Mouse (Mus musculus) kidney, adult 2 months (tissue): ENCODE measurements around the gene Sptbn1. TPM values are rescaled to one million over a fixed set of nuclear protein-coding genes. Genes with fewer than 3 reads are reported as not detected.

Experiments
- DNase-seq: peaks from one replicate; pipeline ENCODE4 v3.0.0; 2021
- H3K27ac ChIP-seq: fragments of 200-500 bp; 2 replicates; pipeline ENCODE4 v1.5.1; 2012; ENCODE audit warnings: low read depth, low read length, control low read depth, inconsistent platforms; ENCODE audit not compliant: insufficient read depth
- H3K27me3 ChIP-seq: fragments of 200-500 bp; replicated peaks from 2 replicates; pipeline ENCODE4 v1.6.1; 2012; ENCODE audit warnings: mild to moderate bottlenecking, moderate library complexity, low read length, inconsistent platforms; ENCODE audit not compliant: control insufficient read depth, insufficient read depth
- H3K36me3 ChIP-seq: fragments of 200-500 bp; 2 replicates; pipeline ENCODE4 v1.6.1; 2012; ENCODE audit warnings: mild to moderate bottlenecking, moderate library complexity, low read length, inconsistent platforms; ENCODE audit not compliant: control insufficient read depth, insufficient read depth
- H3K4me1 ChIP-seq: fragments of 200-500 bp; 2 replicates; pipeline ENCODE4 v1.6.1; 2011; ENCODE audit warnings: low read length; ENCODE audit not compliant: control insufficient read depth, insufficient read depth
- H3K4me3 ChIP-seq: fragments of 200-500 bp; 2 replicates; pipeline ENCODE4 v1.5.1; 2011; ENCODE audit warnings: mild to moderate bottlenecking, low read depth, low read length, control low read depth; ENCODE audit not compliant: insufficient read depth
- CTCF ChIP-seq: fragments of 200-500 bp; conservative IDR thresholded peaks from 2 replicates; pipeline ENCODE4 v1.5.1; 2011; ENCODE audit warnings: low read depth, mild to moderate bottlenecking, control low read depth, low read length, moderate library complexity, mixed read lengths; ENCODE audit not compliant: insufficient read depth, insufficient read length
- POLR2A ChIP-seq: fragments of 200-500 bp; IDR thresholded peaks from one replicate; pipeline ENCODE4 v1.6.1; 2011; ENCODE audit warnings: low read depth, low read length, control low read depth
- WGBS: fragments of 180-500 bp; shearing (Covaris S2); methylation state at CpG from one replicate; pipeline ENCODE4 v1.1.7; 2018; 5-methylcytosine and 5-hydroxymethylcytosine counted together
- polyA plus RNA-seq: library from polyadenylated mRNA; depleted of rRNA; stranded (reverse); fragments of >200 nt; gene quantifications from 2 replicates; pipeline ENCODE4 v1.2.3, GENCODE M21; 2012

Gene Sptbn1
- polyA plus RNA-seq, 1 experiment = 140 TPM

GRCm38 (mm10) chr11:30237960-30238359 is 30.0 kb downstream of the Sptbn1 start:
- peaks cover 18% of the 10 kb centered on the region for H3K4me1 ChIP-seq
- H3K27ac ChIP-seq = peak overlapping the region; percentile 39; the same call in 1 of the 2 replicates
- DNase-seq = peak; percentile 71

DNA sequence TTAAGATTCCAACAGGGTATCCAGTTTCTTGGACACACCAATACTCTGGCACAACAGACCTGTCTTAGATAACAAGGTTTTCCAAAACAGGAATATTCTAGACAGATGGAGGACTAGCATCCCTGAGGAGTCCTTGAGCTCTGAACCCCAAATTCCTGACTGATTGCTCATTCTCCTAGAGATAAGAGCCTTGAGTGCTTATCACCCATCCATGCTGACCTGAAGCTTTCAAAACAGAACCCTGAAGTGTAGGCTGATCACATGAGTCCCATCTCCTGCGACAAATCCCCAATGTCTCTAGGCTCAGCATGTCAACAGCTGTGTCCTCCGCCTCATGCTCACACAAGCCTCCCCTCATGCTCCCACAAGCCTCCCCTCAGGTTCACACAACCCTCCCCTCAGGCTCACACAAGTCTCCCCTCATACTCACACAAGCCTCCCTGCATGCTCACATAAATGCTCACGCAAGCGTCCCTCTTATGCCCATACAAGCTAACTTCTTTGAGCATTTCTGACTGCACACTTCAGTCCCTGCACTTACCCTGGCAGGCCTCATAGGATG is 31.2 kb downstream of the Sptbn1 start:
- no peak for DNase-seq
- 81% methylated on average over 4 of the region's 4 CpGs for WGBS
- Histone ChIP-seq H3K4me3 (no peak overlapping the region), H3K4me1 (peaks cover 18% of the 10 kb centered on the region), H3K36me3 (no peaks in the 10 kb centered on the region), H3K27me3 (no peaks in the 10 kb centered on the region), H3K27ac (no peak overlapping the region)
- no peak for TF ChIP-seq POLR2A
- no peak for TF ChIP-seq CTCF

More at GRCm38 (mm10) chr11:30237960-30238359, 30.0 kb downstream of the Sptbn1 start:
- Histone ChIP-seq H3K36me3 (no peaks in the 10 kb centered on the region; the same call in 1 of the 2 replicates), H3K4me3 (no peak overlapping the region), H3K27me3 (no peaks in the 10 kb centered on the region)
- WGBS = 57% methylated on average over 4 of the region's 4 CpGs
- TF ChIP-seq POLR2A = no peak
- TF ChIP-seq CTCF = peak; percentile 65

- Histone ChIP-seq H3K27ac (no peak overlapping the region), H3K36me3 (no peaks in the 10 kb centered on the region), H3K27me3 (no peaks in the 10 kb centered on the region), H3K4me1 (peaks cover 20% of the 10 kb centered on the region), H3K4me3 (no peak overlapping the region)
- no peak for DNase-seq
- TF ChIP-seq POLR2A (no peak), CTCF (no peak)
Observed at GRCm38 (mm10) chr11:30235666-30236065, 32.3 kb downstream of the Sptbn1 start.

- DNase-seq = no peak
- H3K27me3 ChIP-seq = no peaks in the 10 kb centered on the region
- H3K27ac ChIP-seq = no peak overlapping the region
- WGBS = 84% methylated on average over 2 of the region's 2 CpGs
- H3K4me3 ChIP-seq = no peak overlapping the region
- H3K36me3 ChIP-seq = no peaks in the 10 kb centered on the region
- TF ChIP-seq POLR2A (no peak), CTCF (no peak)
- peaks cover 21% of the 10 kb centered on the region for H3K4me1 ChIP-seq
Observed at GRCm38 (mm10) chr11:30235218-30235617, 32.8 kb downstream of the Sptbn1 start.

GRCm38 (mm10) chr11:30233946-30234345 is 34.0 kb downstream of the Sptbn1 start:
- 78% methylated on average over 4 of the region's 4 CpGs for WGBS
- Histone ChIP-seq H3K4me3 (no peak overlapping the region), H3K27ac (no peak overlapping the region), H3K27me3 (no peaks in the 10 kb centered on the region), H3K36me3 (no peaks in the 10 kb centered on the region), H3K4me1 (peaks cover 26% of the 10 kb centered on the region)
- TF ChIP-seq CTCF = no peak
- no peak for TF ChIP-seq POLR2A
- DNase-seq = no peak

- Histone ChIP-seq H3K4me1 (peaks cover 28% of the 10 kb centered on the region), H3K27me3 (no peaks in the 10 kb centered on the region), H3K4me3 (no peak overlapping the region), H3K36me3 (no peaks in the 10 kb centered on the region), H3K27ac (no peak overlapping the region)
- WGBS = 64% methylated on average over 2 of the region's 2 CpGs
- peak; percentile 87 for DNase-seq
- TF ChIP-seq CTCF (no peak), POLR2A (no peak)
Observed at GRCm38 (mm10) chr11:30232082-30232481, 35.9 kb downstream of the Sptbn1 start.

DNA sequence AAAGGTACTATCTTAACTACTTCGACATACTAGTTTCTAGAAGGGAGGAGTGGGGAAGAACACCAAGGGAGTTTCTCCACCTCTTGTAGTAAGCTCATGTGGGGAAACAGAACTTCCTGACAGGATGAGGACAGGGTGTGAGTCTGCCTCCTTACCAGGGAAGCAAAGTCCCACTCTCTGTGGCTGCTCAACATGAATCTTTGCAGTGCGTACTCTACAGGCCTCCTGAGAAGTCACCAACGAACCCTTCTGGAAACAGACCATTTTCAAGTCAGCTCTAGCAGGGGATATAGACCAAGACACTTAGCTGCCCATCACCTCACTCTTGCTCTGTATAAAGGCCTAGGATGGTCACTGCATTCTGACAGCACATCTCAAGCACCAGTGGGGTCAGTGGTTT is 36.6 kb downstream of the Sptbn1 start:
- no peak for TF ChIP-seq CTCF
- no peaks in the 10 kb centered on the region for H3K36me3 ChIP-seq
- no peaks in the 10 kb centered on the region for H3K27me3 ChIP-seq
- no peak overlapping the region for H3K4me3 ChIP-seq
- WGBS = 47% methylated on average over 3 of the region's 3 CpGs
- peak overlapping the region; percentile 98 for H3K27ac ChIP-seq
- H3K4me1 ChIP-seq = peaks cover 30% of the 10 kb centered on the region
- DNase-seq = no peak
